Comparison of ENCODE assay signal across 9 mouse cellular contexts in the genomic region with DNA sequence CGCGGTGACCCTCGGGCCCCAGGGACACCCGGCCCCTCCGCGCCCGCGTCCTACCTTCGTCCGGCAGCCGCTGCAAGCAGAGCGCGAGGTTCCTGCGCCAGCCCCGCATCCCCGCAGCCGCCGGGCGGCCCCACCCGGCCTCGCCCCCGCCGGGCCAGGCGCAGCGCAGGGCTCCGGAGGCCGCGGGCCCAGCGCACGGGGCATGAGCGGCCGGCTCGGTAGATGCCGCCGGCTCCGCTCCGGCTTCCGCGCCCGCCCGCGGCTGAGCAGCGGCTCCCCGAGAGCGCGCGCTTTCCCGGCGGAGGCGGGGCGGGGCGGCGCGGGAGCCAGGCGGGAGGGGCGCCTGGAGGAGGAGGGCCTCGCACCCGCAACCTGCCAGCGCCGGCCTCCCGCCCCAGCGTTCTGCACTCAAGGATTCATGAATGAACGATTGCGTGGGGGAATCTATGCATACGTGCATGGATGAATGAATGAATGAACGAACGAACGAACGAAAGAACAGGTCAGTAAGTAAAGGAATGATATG. TPM values are rescaled to one million over a fixed set of nuclear protein-coding genes. Genes with fewer than 3 reads are reported as not detected.
DNase-seq lines count a peak whose midpoint lies in the region; ATAC-seq lines count a peak whose summit lies in the region.
"Had no signal": no experiment of that assay in that cellular context is flagged by ENCODE, and none has a peak within 500 bp of the region (broad histone marks: within the 10 kb centered on the region; RNA-seq: fewer than 3 reads in every experiment).

No protein-coding gene starts in this region.

- H3K9me3 ChIP-seq in heart, embryonic 16.5 days (replicated peaks; ENCODE audit: control insufficient read depth, low read length) = no peaks in the 10 kb centered on the region
- no peaks in the 10 kb centered on the region for H3K9me3 ChIP-seq in hindbrain, embryonic 15.5 days
- H3K9me3 ChIP-seq in midbrain, embryonic 16.5 days (replicated peaks; ENCODE audit: control insufficient read depth, low read length, poor library complexity, severe bottlenecking) = no peaks in the 10 kb centered on the region

- H3K27me3 ChIP-seq in heart, embryonic 16.5 days (ENCODE audit: control insufficient read depth, insufficient read depth, low read length) = peaks cover 66% of the 10 kb centered on the region
- H3K27me3 ChIP-seq in hindbrain, embryonic 15.5 days = peaks cover 7% of the 10 kb centered on the region; the same call in 1 of the 2 replicates
- peaks cover 5% of the 10 kb centered on the region; the same call in 1 of the 2 replicates for H3K27me3 ChIP-seq in midbrain, embryonic 16.5 days (ENCODE audit: control insufficient read depth, insufficient read depth, low read depth, low read length)

- H3K27ac ChIP-seq in heart, embryonic 16.5 days (ENCODE audit: low read length) = no peak overlapping the region
- peak overlapping the region; percentile 74 for H3K27ac ChIP-seq in hindbrain, embryonic 15.5 days (replicated peaks)
- peak overlapping the region; percentile 35; the same call in 1 of the 2 replicates for H3K27ac ChIP-seq in midbrain, embryonic 16.5 days (ENCODE audit: low read length)

- H3K4me3 ChIP-seq in heart, embryonic 16.5 days (ENCODE audit: low read length) = peak overlapping the region; percentile 44
- H3K4me3 ChIP-seq in hindbrain, embryonic 15.5 days = peak overlapping the region; percentile 71
- peak overlapping the region; percentile 73 for H3K4me3 ChIP-seq in midbrain, embryonic 16.5 days (ENCODE audit: low read depth, low read length)

- no peaks in the 10 kb centered on the region for H3K36me3 ChIP-seq in heart, embryonic 16.5 days (ENCODE audit: control insufficient read depth, insufficient read depth)
- H3K36me3 ChIP-seq in hindbrain, embryonic 15.5 days = no peaks in the 10 kb centered on the region
- no peaks in the 10 kb centered on the region for H3K36me3 ChIP-seq in midbrain, embryonic 16.5 days (ENCODE audit: control insufficient read depth, insufficient read depth, low read length)

- DNase-seq in heart, postnatal 36 days = no peak
- peak; percentile 22 for DNase-seq in embryo, embryonic 9.5 days (ENCODE audit: extremely low spot score)
- DNase-seq in T-cell, adult 2 months (ENCODE audit: low spot score) = no peak
- no peak for DNase-seq in lung, postnatal 25 days (ENCODE audit: low spot score)

- no peak overlapping the region; the same call in 1 of the 2 replicates for H3K9ac ChIP-seq in heart, embryonic 16.5 days (ENCODE audit: low read length)
- peak overlapping the region; percentile 77 for H3K9ac ChIP-seq in hindbrain, embryonic 15.5 days
- H3K9ac ChIP-seq in midbrain, embryonic 16.5 days (ENCODE audit: low read depth, low read length) = peak overlapping the region; percentile 73

- WGBS in heart, embryonic 16.5 days = 4% methylated on average over 69 of the region's 69 CpGs
- 3% methylated on average over 66 of the region's 69 CpGs for WGBS in hindbrain, embryonic 15.5 days
- 3% methylated on average over 60 of the region's 69 CpGs for WGBS in midbrain, embryonic 16.5 days

- peaks cover 3% of the 10 kb centered on the region; the same call in 1 of the 2 replicates for H3K4me1 ChIP-seq in heart, embryonic 16.5 days (ENCODE audit: control insufficient read depth, insufficient read depth, low read length)
- peaks cover 59% of the 10 kb centered on the region for H3K4me1 ChIP-seq in hindbrain, embryonic 15.5 days (replicated peaks)
- H3K4me1 ChIP-seq in midbrain, embryonic 16.5 days (ENCODE audit: control insufficient read depth, insufficient read depth, low read length) = peaks cover 20% of the 10 kb centered on the region

- H3K4me2 ChIP-seq in heart, embryonic 16.5 days (ENCODE audit: low read depth, low read length) = peak overlapping the region; percentile 63
- peak overlapping the region; percentile 89 for H3K4me2 ChIP-seq in hindbrain, embryonic 15.5 days
- peak overlapping the region; percentile 79 for H3K4me2 ChIP-seq in midbrain, embryonic 16.5 days (ENCODE audit: low read length)

- intact Hi-C loops in heart, postnatal 36 days (cut with DNase I) = no loop called here

- no peak for ATAC-seq in heart, embryonic 16.5 days (replicated peaks; ENCODE audit: extremely low read depth, insufficient read depth, low FRiP score)
- no peak for ATAC-seq in hindbrain, embryonic 15.5 days (ENCODE audit: low FRiP score, low read depth)
- ATAC-seq in midbrain, embryonic 16.5 days = peak; percentile 13; the same call in 1 of the 2 replicates
- no peak for ATAC-seq in erythroid progenitor cell, adult 5-6 weeks (replicated peaks; ENCODE audit: low FRiP score, poor library complexity, severe bottlenecking)

RNA-seq across cellular contexts. Expression of a gene that starts 16.6 kb away (rescaled TPM):
- 9.1 and 10.1 TPM in 2 replicates for polyA plus RNA-seq in heart, embryonic 16.5 days (2015; fragmentation: Nextera tagmentation; extraction: Ambion mirVana)
- 10 to 100 TPM in 1 of 2 experiments, 1 to 10 TPM in 1; 9.2 to 10.6 TPM for total RNA-seq in heart, postnatal 36 days (2021)
- 7.4 and 9.0 TPM in 2 replicates for polyA plus RNA-seq in hindbrain, embryonic 15.5 days (2015; fragmentation: Nextera tagmentation; extraction: Ambion mirVana)
- polyA plus RNA-seq in midbrain, embryonic 16.5 days (2015; fragmentation: Nextera tagmentation; extraction: Ambion mirVana) = 7.8 and 10.1 TPM in 2 replicates
- total RNA-seq in erythroid progenitor cell, adult 5-6 weeks (2015; ENCODE audit: low replicate concordance) = not detected in 2 replicates
- total RNA-seq in erythroid progenitor cell, adult 5-6 weeks (2017; ENCODE audit: low replicate concordance) = not detected in 2 replicates
- total RNA-seq: hematopoietic stem cell, adult 5-6 weeks had no signal

RNA-seq across cellular contexts. Expression of a gene that starts 34.2 kb away (rescaled TPM):
- 17.6 and 25.5 TPM in 2 replicates for polyA plus RNA-seq in heart, embryonic 16.5 days (2015; fragmentation: Nextera tagmentation; extraction: Ambion mirVana)
- total RNA-seq in heart, postnatal 36 days (2021) = 10 to 100 TPM; 10.5 to 10.8 TPM
- polyA plus RNA-seq in hindbrain, embryonic 15.5 days (2015; fragmentation: Nextera tagmentation; extraction: Ambion mirVana) = 30.5 and 37.9 TPM in 2 replicates
- polyA plus RNA-seq in midbrain, embryonic 16.5 days (2015; fragmentation: Nextera tagmentation; extraction: Ambion mirVana) = 36.2 and 45.2 TPM in 2 replicates
- total RNA-seq in erythroid progenitor cell, adult 5-6 weeks (2015; ENCODE audit: low replicate concordance) = 24.7 and 41.4 TPM in 2 replicates
- total RNA-seq in erythroid progenitor cell, adult 5-6 weeks (2017; ENCODE audit: low replicate concordance) = 41.1 and 62.2 TPM in 2 replicates

RNA-seq across cellular contexts. Expression of a gene that starts 58.9 kb away (rescaled TPM):
- 0.41 and 0.46 TPM in 2 replicates for polyA plus RNA-seq in heart, embryonic 16.5 days (2015; fragmentation: Nextera tagmentation; extraction: Ambion mirVana)
- under 1 TPM; 0.27 to 0.50 TPM for total RNA-seq in heart, postnatal 36 days (2021)
- 1.2 and 1.5 TPM in 2 replicates for polyA plus RNA-seq in hindbrain, embryonic 15.5 days (2015; fragmentation: Nextera tagmentation; extraction: Ambion mirVana)
- 1.4 TPM in 2 replicates for polyA plus RNA-seq in midbrain, embryonic 16.5 days (2015; fragmentation: Nextera tagmentation; extraction: Ambion mirVana)
- total RNA-seq in erythroid progenitor cell, adult 5-6 weeks (2015; ENCODE audit: low replicate concordance) = 2.5 TPM in 1 of 2 replicates, not detected in the other
- not detected in 2 replicates for total RNA-seq in erythroid progenitor cell, adult 5-6 weeks (2017; ENCODE audit: low replicate concordance)
